21 mouse cellular contexts compared by ENCODE assay signal in the genomic region with DNA sequence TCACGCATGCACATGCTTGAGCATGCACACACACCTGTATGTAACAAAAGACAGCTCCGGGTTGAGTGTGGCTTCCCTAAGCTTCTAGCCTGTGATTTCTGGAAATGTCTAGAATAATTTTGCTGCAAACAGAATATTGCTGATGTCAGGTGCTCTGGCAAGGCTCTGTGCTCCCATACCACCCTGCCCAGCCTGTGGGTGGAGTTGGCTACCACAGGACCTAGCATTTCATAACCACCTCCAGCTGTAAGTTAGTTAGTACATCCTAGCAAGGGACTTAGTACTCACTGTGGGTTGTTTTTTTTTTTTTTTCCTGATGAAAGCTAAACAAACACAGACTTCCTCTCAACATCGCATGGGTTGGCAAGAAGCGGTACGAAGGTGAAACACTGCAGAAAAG.
DNase-seq lines count a peak whose midpoint lies in the region; ATAC-seq lines count a peak whose summit lies in the region.
"Had no signal": no experiment of that assay in that cellular context is flagged by ENCODE, and none has a peak within 500 bp of the region (broad histone marks: within the 10 kb centered on the region; RNA-seq: fewer than 3 reads in every experiment).

No protein-coding gene starts in this region.

- DNase-seq in lung, postnatal 36 days: peak; percentile 30
- DNase-seq in lung, postnatal 10 days: no peak
- peak; percentile 40 for DNase-seq in NIH3T3 (ENCODE audit: low read depth)
- DNase-seq in layer of hippocampus, adult 9-11 months: no peak
- DNase-seq: adrenal gland, adult 2 months; adrenal gland, postnatal 25 days; cerebellum, adult 18-20 months; cerebellum, adult 9-11 months; cerebellum, postnatal 36 days; forebrain, postnatal 0 days; gastrocnemius, postnatal 25 days; heart, adult 11 months; heart, postnatal 36 days had no signal

- peaks cover 40% of the 10 kb centered on the region for H3K4me1 ChIP-seq in forebrain, embryonic 13.5 days
- peaks cover 31% of the 10 kb centered on the region for H3K4me1 ChIP-seq in forebrain, embryonic 15.5 days

- no peak overlapping the region for H3K9ac ChIP-seq in forebrain, embryonic 13.5 days
- H3K9ac ChIP-seq in forebrain, embryonic 15.5 days (replicated peaks): no peak overlapping the region
- H3K9ac ChIP-seq: embryonic facial prominence, embryonic 13.5 days; forebrain, postnatal 0 days; heart, embryonic 13.5 days; hindbrain, embryonic 12.5 days had no signal

- WGBS in forebrain, embryonic 13.5 days: 92% methylated on average over 5 of the region's 5 CpGs
- WGBS in forebrain, embryonic 15.5 days: 97% methylated on average over 5 of the region's 5 CpGs

- H3K9me3 ChIP-seq in forebrain, embryonic 13.5 days (replicated peaks): no peaks in the 10 kb centered on the region
- H3K9me3 ChIP-seq in forebrain, embryonic 15.5 days: no peaks in the 10 kb centered on the region
- H3K9me3 ChIP-seq: embryonic facial prominence, embryonic 13.5 days; heart, embryonic 13.5 days; hindbrain, embryonic 12.5 days had no signal

- 0 out of 2 replicates have a peak overlapping the region, but pooled peaks have one; percentile 59 for H3K27ac ChIP-seq in forebrain, embryonic 13.5 days
- no peak overlapping the region for H3K27ac ChIP-seq in forebrain, embryonic 15.5 days (replicated peaks)
- H3K27ac ChIP-seq: embryonic facial prominence, embryonic 13.5 days; hindbrain, embryonic 12.5 days had no signal

- no peak overlapping the region for H3K4me2 ChIP-seq in forebrain, embryonic 13.5 days
- H3K4me2 ChIP-seq in forebrain, embryonic 15.5 days (replicated peaks): no peak overlapping the region
- H3K4me2 ChIP-seq: embryonic facial prominence, embryonic 13.5 days; heart, embryonic 13.5 days; hindbrain, embryonic 12.5 days had no signal

- ATAC-seq in forebrain, embryonic 13.5 days: no peak
- ATAC-seq in forebrain, embryonic 15.5 days (replicated peaks): no peak
- ATAC-seq in megakaryocyte progenitor cell, adult 5-6 weeks (replicated peaks; ENCODE audit: poor library complexity): peak; percentile 44
- ATAC-seq: forebrain, postnatal 0 days; hindbrain, embryonic 16.5 days had no signal

- H3K36me3 ChIP-seq in forebrain, embryonic 13.5 days (ENCODE audit: poor library complexity, severe bottlenecking): no peaks in the 10 kb centered on the region
- no peaks in the 10 kb centered on the region for H3K36me3 ChIP-seq in forebrain, embryonic 15.5 days
- H3K36me3 ChIP-seq: embryonic facial prominence, embryonic 13.5 days; heart, embryonic 13.5 days; hindbrain, embryonic 12.5 days had no signal

- peaks cover 3% of the 10 kb centered on the region; the same call in 1 of the 2 replicates for H3K27me3 ChIP-seq in forebrain, embryonic 13.5 days
- H3K27me3 ChIP-seq in forebrain, embryonic 15.5 days: no peaks in the 10 kb centered on the region
- H3K27me3 ChIP-seq: CH12.LX; embryonic facial prominence, embryonic 13.5 days; heart, embryonic 13.5 days; hindbrain, embryonic 12.5 days had no signal

- no peak overlapping the region for H3K4me3 ChIP-seq in forebrain, embryonic 13.5 days
- no peak overlapping the region for H3K4me3 ChIP-seq in forebrain, embryonic 15.5 days
- H3K4me3 ChIP-seq: embryonic facial prominence, embryonic 13.5 days; heart, embryonic 13.5 days; hindbrain, embryonic 12.5 days had no signal

Comparison
In these comparisons a context has a peak if more than half of its experiments do, and no peak if none do; other contexts are left out.
1. DNase-seq: peak in lung, postnatal 36 days (single experiment) and NIH3T3 (single experiment); none in lung, postnatal 10 days (single experiment) and layer of hippocampus, adult 9-11 months (single experiment).